Mouse (Mus musculus) urinary bladder, adult 18-20 months (tissue): ENCODE measurements around the gene Fryl.

Experiments
- DNase-seq, 2 experiments: peaks; one replicate each; pipeline ENCODE4 v3.0.0; 2022; ENCODE audit warnings: low spot score in 2 of 2, mixed read lengths in 2 of 2

Gene Fryl

GRCm38 (mm10) chr5:73222397-73222796 lies 34.0 kb downstream of the Fryl start:
- no peak for DNase-seq

- no peak for DNase-seq
Measured at GRCm38 (mm10) chr5:73221826-73222225, 34.6 kb downstream of the Fryl start.

GRCm38 (mm10) chr5:73219716-73220115 lies 36.7 kb downstream of the Fryl start:
- no peak for DNase-seq

GRCm38 (mm10) chr5:73218065-73218464 lies 38.4 kb downstream of the Fryl start:
- no peak for DNase-seq

- DNase-seq = no peak
Measured at GRCm38 (mm10) chr5:73217116-73217515, 39.3 kb downstream of the Fryl start.

- no peak for DNase-seq
Measured at GRCm38 (mm10) chr5:73216014-73216413, 40.4 kb downstream of the Fryl start.

GRCm38 (mm10) chr5:73212446-73212845 lies 44.0 kb downstream of the Fryl start:
- no peak for DNase-seq

- no peak for DNase-seq
Measured at GRCm38 (mm10) chr5:73211961-73212360, 44.5 kb downstream of the Fryl start.

- no peak for DNase-seq
Measured at GRCm38 (mm10) chr5:73210971-73211315, 45.5 kb downstream of the Fryl start.

GRCm38 (mm10) chr5:73210127-73210970 lies 46.1 kb downstream of the Fryl start:
- DNase-seq = no peak

- no peak for DNase-seq
Measured at GRCm38 (mm10) chr5:73209201-73210096, 47.0 kb downstream of the Fryl start.

- no peak for DNase-seq
Measured at GRCm38 (mm10) chr5:73208645-73209044, 47.8 kb downstream of the Fryl start.

- DNase-seq = no peak
Measured at GRCm38 (mm10) chr5:73206722-73207121, 49.7 kb downstream of the Fryl start.

GRCm38 (mm10) chr5:73205996-73206629 lies 50.3 kb downstream of the Fryl start:
- DNase-seq = no peak

- DNase-seq = no peak
Measured at GRCm38 (mm10) chr5:73205050-73205449, 51.4 kb downstream of the Fryl start.

GRCm38 (mm10) chr5:73202498-73202897 lies 53.9 kb downstream of the Fryl start:
- no peak for DNase-seq

- no peak for DNase-seq
Measured at GRCm38 (mm10) chr5:73202077-73202476, 54.3 kb downstream of the Fryl start.

- DNase-seq = no peak
Measured at GRCm38 (mm10) chr5:73200387-73201384, 55.7 kb downstream of the Fryl start.

- no peak for DNase-seq
Measured at GRCm38 (mm10) chr5:73199586-73199985, 56.8 kb downstream of the Fryl start.

GRCm38 (mm10) chr5:73198690-73199089 lies 57.7 kb downstream of the Fryl start:
- no peak for DNase-seq

- DNase-seq = no peak
Measured at GRCm38 (mm10) chr5:73197796-73198195, 58.6 kb downstream of the Fryl start.
